ENCODE assay signal across 19 mouse cellular contexts in the genomic region with DNA sequence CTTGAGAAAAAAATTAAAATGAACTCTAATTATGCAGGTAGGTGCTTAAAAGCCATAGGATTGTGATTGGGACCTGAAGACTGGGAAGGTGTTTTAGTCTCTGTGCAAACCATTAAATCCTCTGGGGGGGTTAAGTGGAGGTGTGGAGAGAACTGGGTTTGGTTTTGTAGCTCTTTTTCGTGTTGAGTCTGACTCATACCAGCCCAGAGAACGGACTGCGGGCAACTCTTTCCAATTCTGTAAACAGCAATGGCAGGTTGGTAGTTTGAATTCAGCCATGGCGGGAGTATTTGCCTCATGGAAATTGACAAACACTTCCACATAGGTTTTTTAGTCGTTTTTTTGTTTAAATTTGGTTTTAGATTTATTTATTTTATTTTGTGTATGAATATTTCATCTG.
DNase-seq lines count a peak whose midpoint lies in the region; TF ChIP-seq lines count a peak whose summit lies in the region.
"Had no signal": no experiment of that assay in that cellular context is flagged by ENCODE, and none has a peak within 500 bp of the region (broad histone marks: within the 10 kb centered on the region; RNA-seq: fewer than 3 reads in every experiment).

No protein-coding gene starts in this region.

- dilution Hi-C loops in CH12.LX (cut with MboI; ENCODE audit: extremely low pct_ligation_motif_present, extremely low pct_unique_long_range_greater_than_20kb, low sequenced_read_pairs) = no loop called here

- no peak for TF ChIP-seq POLR2A in CH12.LX (IDR thresholded peaks at IDR 0.05; ENCODE audit: low read depth, low read length)

- H3K9me3 ChIP-seq in CH12.LX (replicated peaks; ENCODE audit: low read length) = no peaks in the 10 kb centered on the region
- H3K9me3 ChIP-seq: forebrain, embryonic 13.5 days; forebrain, embryonic 15.5 days; G1E had no signal

- no peak overlapping the region for H3K4me3 ChIP-seq in CH12.LX (replicated peaks in 1 of 3; ENCODE audit: low read depth in 2 of 3, low read length in 2 of 3, poor library complexity in 1 of 3)
- H3K4me3 ChIP-seq: forebrain, embryonic 13.5 days; forebrain, embryonic 15.5 days had no signal

- H3K4me2 ChIP-seq in CH12.LX (ENCODE audit: insufficient read depth, low read depth, poor library complexity, severe bottlenecking) = peak overlapping the region; percentile 58; the same call in 1 of the 2 replicates
- H3K4me2 ChIP-seq: forebrain, embryonic 13.5 days; forebrain, embryonic 15.5 days had no signal

- TF ChIP-seq CTCF in CH12.LX (conservative IDR thresholded peaks at IDR 0.05 in 1 of 2, IDR thresholded peaks at IDR 0.05 in 1 of 2; ENCODE audit: low read depth in 2 of 2, low read length in 2 of 2) = no peak

- H3K36me3 ChIP-seq in CH12.LX (replicated peaks in 1 of 2; ENCODE audit: control insufficient read depth in 1 of 2, insufficient read depth in 1 of 2, low read length in 1 of 2) = no peaks in the 10 kb centered on the region
- H3K36me3 ChIP-seq: forebrain, embryonic 15.5 days; G1E had no signal

- peak; percentile 0 for DNase-seq in gastrocnemius, adult 18-20 months (ENCODE audit: low spot score)
- DNase-seq in gastrocnemius, postnatal 36 days = no peak
- peak; percentile 2 for DNase-seq in testis, postnatal 14 days (ENCODE audit: low spot score)
- no peak for DNase-seq in testis, postnatal 10 days (ENCODE audit: low spot score)
- DNase-seq in CH12.LX (ENCODE audit: extremely low read depth) = no peak
- no peak for DNase-seq in right cerebral cortex, adult 2 months (ENCODE audit: low spot score in 2 of 2)
- DNase-seq: adrenal gland, adult 8-10 months; adrenal gland, postnatal 14 days; adrenal gland, postnatal 36 days; cerebellum, adult 11-12 months; cerebellum, adult 2 months; cerebellum, adult 9-10 months; cerebellum, postnatal 10 days; cerebellum, postnatal 25 days; forebrain, postnatal 0 days had no signal

- in situ Hi-C loops in CH12.LX (cut with MboI; ENCODE audit: low pct_ligation_motif_present, low pct_unique_long_range_greater_than_20kb, low sequenced_read_pairs) = no loop called here

- no peaks in the 10 kb centered on the region for H3K27me3 ChIP-seq in CH12.LX (replicated peaks)
- H3K27me3 ChIP-seq: forebrain, embryonic 13.5 days; forebrain, embryonic 15.5 days; Patski had no signal

- intact Hi-C loops in gastrocnemius, postnatal 36 days (cut with DNase I) = no loop called here

- H3K27ac ChIP-seq in CH12.LX (ENCODE audit: insufficient read depth, low read depth) = no peak overlapping the region
- H3K27ac ChIP-seq: forebrain, embryonic 13.5 days; forebrain, embryonic 15.5 days had no signal

- peaks cover 0 to 3% of the 10 kb centered on the region in 2 experiments; a peak in 2 of 4 replicates for H3K4me1 ChIP-seq in CH12.LX (ENCODE audit: control insufficient read depth in 1 of 2, insufficient read depth in 2 of 2)
- H3K4me1 ChIP-seq: forebrain, embryonic 13.5 days; forebrain, embryonic 15.5 days had no signal

- no peak overlapping the region for H3K9ac ChIP-seq in CH12.LX (ENCODE audit: insufficient read depth, low read depth)
- H3K9ac ChIP-seq: forebrain, embryonic 13.5 days; forebrain, embryonic 15.5 days; forebrain, postnatal 0 days had no signal

- TF ChIP-seq RAD21 in CH12.LX (IDR thresholded peaks at IDR 0.05; ENCODE audit: low read depth, low read length) = no peak

- peak; percentile 54; the same call in 1 of the 2 replicates for TF ChIP-seq EP300 in CH12.LX (IDR thresholded peaks at IDR 0.05; ENCODE audit: low read length)

- no peaks in the 10 kb centered on the region for H3K79me2 ChIP-seq in CH12.LX (replicated peaks; ENCODE audit: control insufficient read depth, extremely low read depth, insufficient read depth, poor library complexity, severe bottlenecking)

TF ChIP-seq in CH12.LX, 34 proteins besides CTCF, POLR2A, EP300 and RAD21:
- TF ChIP-seq JUN (IDR thresholded peaks at IDR 0.05; ENCODE audit: insufficient read depth, low read depth, low read length) = peak; percentile 34; the same call in 1 of the 2 replicates
- no peak for TF ChIP-seq NELFE (IDR thresholded peaks at IDR 0.05; ENCODE audit: low read depth, low read length)
- peak; percentile 44; the same call in 1 of the 2 replicates for TF ChIP-seq JUND (conservative IDR thresholded peaks at IDR 0.05; ENCODE audit: low read depth, low read length)
- TF ChIP-seq IRF4 (IDR thresholded peaks at IDR 0.05; ENCODE audit: low read depth, low read length) = peak; percentile 72
- no peak for TF ChIP-seq MAFK (IDR thresholded peaks at IDR 0.05; ENCODE audit: insufficient replicate concordance, low read length)
- no peak for TF ChIP-seq KAT2A (IDR thresholded peaks at IDR 0.05; ENCODE audit: insufficient replicate concordance, low read length)
- no peak for TF ChIP-seq TCF12 (IDR thresholded peaks at IDR 0.05; ENCODE audit: low read depth, low read length)
- TF ChIP-seq BHLHE40 (IDR thresholded peaks at IDR 0.05; ENCODE audit: low read depth, low read length) = 0 out of 2 replicates have a peak, but pooled peaks have one; percentile 13
- no peak for TF ChIP-seq RCOR1 (conservative IDR thresholded peaks at IDR 0.05; ENCODE audit: low read depth, low read length)
- no peak for TF ChIP-seq ZNF384 (IDR thresholded peaks at IDR 0.05; ENCODE audit: low read depth, low read length)
- TF ChIP-seq PAX5 (IDR thresholded peaks at IDR 0.05; ENCODE audit: low read length) = no peak
- no peak for TF ChIP-seq ZKSCAN1 (IDR thresholded peaks at IDR 0.05; ENCODE audit: borderline replicate concordance, low read depth, low read length)
- TF ChIP-seq ELF1 (IDR thresholded peaks at IDR 0.05; ENCODE audit: low read depth, low read length) = 0 out of 2 replicates have a peak, but pooled peaks have one; percentile 12

Comparison
In these comparisons a context has a peak if more than half of its experiments do, and no peak if none do; other contexts are left out.
1. DNase-seq: peak in gastrocnemius, adult 18-20 months (single experiment) and testis, postnatal 14 days (single experiment); none in gastrocnemius, postnatal 36 days (0 of 2), testis, postnatal 10 days (single experiment), CH12.LX (single experiment) and right cerebral cortex, adult 2 months (0 of 2).